Mouse (Mus musculus) lung, adult 2 months (tissue): ENCODE measurements at regions not wholly inside any gene's neighbourhood (a gene's known extent, or its start where the extent isn't known, plus 50 kb on each side); places are given as distances from the start of the nearest gene placed in this dataset.

Experiments used
- CTCF ChIP-seq: fragments of 200-500 bp; IDR thresholded peaks from 2 replicates; pipeline ENCODE4 v1.5.1; 2011; ENCODE audit warnings: mild to moderate bottlenecking, low read length, control low read depth; ENCODE audit not compliant: insufficient read depth
- POLR2A ChIP-seq: fragments of 200-500 bp; IDR thresholded peaks from 2 replicates; pipeline ENCODE4 v1.6.1; 2011; ENCODE audit warnings: low read depth, mild to moderate bottlenecking, control low read depth, low read length, borderline replicate concordance; ENCODE audit errors: extremely low read depth

DNA sequence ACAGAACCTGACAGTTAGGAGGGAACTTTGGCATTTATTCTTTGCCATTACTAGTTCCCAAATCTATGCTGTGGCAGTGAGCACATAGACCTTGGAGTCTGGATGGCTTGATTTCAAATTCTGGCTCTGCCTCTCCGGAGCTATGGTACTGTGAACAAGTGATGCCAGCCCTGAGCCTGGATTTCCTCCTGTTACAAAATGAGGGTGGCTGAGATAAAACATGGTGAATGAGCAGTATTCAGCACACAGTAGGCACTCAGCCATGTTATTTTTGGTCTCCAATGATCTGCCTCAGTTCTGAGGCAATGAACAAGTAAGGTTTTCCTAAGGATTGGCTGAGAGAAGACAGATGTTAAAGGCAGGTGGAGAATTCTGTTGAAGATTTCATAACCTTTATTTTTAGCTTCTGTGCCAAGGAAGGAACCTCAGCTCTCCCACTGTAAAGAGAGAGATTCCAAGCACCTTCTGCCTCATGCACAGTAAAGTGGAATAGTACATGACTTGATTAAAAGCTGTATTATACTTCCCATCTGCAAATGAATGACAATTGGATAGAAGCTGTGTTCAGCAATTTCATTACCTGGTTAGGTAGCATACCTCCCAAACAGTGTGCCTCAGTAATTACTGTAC is 369.1 kb downstream of the 1810013L24Rik start:
- no peak for TF ChIP-seq POLR2A
- TF ChIP-seq CTCF = no peak
